Mouse (Mus musculus) stomach, postnatal 0 days (tissue): ENCODE measurements around the gene Phactr3.

ENCODE experiments used
- CTCF ChIP-seq: IDR thresholded peaks from 2 replicates; pipeline ENCODE4 v1.5.1; 2016; ENCODE audit warnings: antibody characterized with exemption, low read depth, mild to moderate bottlenecking, moderate library complexity
- EP300 ChIP-seq: optimal IDR thresholded peaks from 2 replicates; pipeline ENCODE3; 2016; ENCODE audit warnings: antibody characterized with exemption

DNA sequence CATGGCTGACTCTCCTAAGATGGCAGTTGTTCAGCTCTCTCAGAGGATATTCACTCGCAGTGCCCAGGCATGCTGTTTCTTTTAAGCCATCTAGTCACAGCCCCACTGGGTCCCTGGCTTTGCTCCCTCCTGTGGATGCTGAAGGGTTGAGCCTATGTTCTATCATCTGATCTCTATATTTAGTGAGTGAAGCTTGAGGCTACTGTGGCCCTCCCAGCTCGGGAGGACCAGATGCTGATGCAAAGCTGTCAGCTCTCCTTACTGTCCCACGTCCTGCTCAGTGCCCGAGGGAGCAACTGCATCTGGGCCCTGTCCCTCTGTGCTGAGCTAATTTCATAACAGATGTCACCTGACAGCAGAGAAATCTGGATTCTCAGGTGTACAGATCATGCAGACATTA is 153.6 kb downstream of the Phactr3 start:
- TF ChIP-seq CTCF (no peak), EP300 (no peak)
